ENCODE assay signal across 8 mouse cellular contexts in the genomic region with DNA sequence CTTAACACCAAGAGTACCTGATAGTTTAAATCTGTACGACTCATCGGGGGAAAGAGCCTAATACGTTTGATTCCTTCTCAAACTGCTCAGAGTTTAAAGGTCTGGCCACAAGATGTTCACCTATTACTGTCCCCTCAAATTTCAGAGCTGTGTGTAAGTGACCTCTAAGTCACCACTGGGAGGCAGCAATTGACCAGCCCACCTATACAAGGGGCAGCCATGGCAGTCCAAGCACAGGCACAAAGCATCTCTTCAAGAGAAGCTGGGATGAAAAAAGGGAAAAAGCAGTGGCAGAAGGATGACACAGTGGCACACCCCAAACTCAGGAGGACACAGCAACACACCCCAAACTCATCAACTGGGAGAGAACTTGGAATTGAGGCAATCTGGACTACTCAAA. TPM values are rescaled to one million over a fixed set of nuclear protein-coding genes. Genes with fewer than 3 reads are reported as not detected.
DNase-seq lines count a peak whose midpoint lies in the region; ATAC-seq and TF ChIP-seq lines count a peak whose summit lies in the region.

No protein-coding gene starts in this region.

- TF ChIP-seq POLR2A in limb, embryonic 14.5 days (IDR thresholded peaks at IDR 0.05; ENCODE audit: borderline replicate concordance, extremely low read depth, insufficient read depth, insufficient read length) = no peak

- WGBS in heart, embryonic 14.5 days = 71% methylated on average over 3 of the region's 3 CpGs
- 78% methylated on average over 3 of the region's 3 CpGs for WGBS in heart, embryonic 10.5 days
- 84% methylated on average over 3 of the region's 3 CpGs for WGBS in embryonic facial prominence, embryonic 10.5 days
- WGBS in limb, embryonic 14.5 days = 85% methylated on average over 3 of the region's 3 CpGs

- no peaks in the 10 kb centered on the region for H3K9me3 ChIP-seq in heart, embryonic 14.5 days (ENCODE audit: control insufficient read depth, low read length)
- H3K9me3 ChIP-seq in heart, embryonic 10.5 days = no peaks in the 10 kb centered on the region
- no peaks in the 10 kb centered on the region for H3K9me3 ChIP-seq in embryonic facial prominence, embryonic 10.5 days
- H3K9me3 ChIP-seq in limb, embryonic 14.5 days (ENCODE audit: control insufficient read depth, low read length) = no peaks in the 10 kb centered on the region

- peak; percentile 76; the same call in 1 of the 2 replicates for ATAC-seq in heart, embryonic 14.5 days (ENCODE audit: insufficient number of reproducible peaks, insufficient read depth, low FRiP score, low read depth)
- ATAC-seq in limb, embryonic 14.5 days (ENCODE audit: low FRiP score, low read depth) = no peak

- no peak for DNase-seq in heart, embryonic 10.5 days (ENCODE audit: low spot score)
- peak; percentile 41 for DNase-seq in embryonic facial prominence, embryonic 10.5 days (ENCODE audit: low spot score)
- DNase-seq in limb, embryonic 14.5 days (ENCODE audit: low spot score) = peak; percentile 15
- peak; percentile 44 for DNase-seq in splenic B cell, adult 2 months (ENCODE audit: low read depth, low spot score)
- no peak for DNase-seq in layer of hippocampus, adult 18-20 months (ENCODE audit: low spot score in 2 of 2)
- DNase-seq in heart, postnatal 36 days = no peak

- no peak overlapping the region for H3K4me3 ChIP-seq in heart, embryonic 14.5 days (ENCODE audit: control insufficient read depth in 1 of 2, insufficient read depth in 1 of 2, low read depth in 1 of 2, low read length in 2 of 2)
- no peak overlapping the region for H3K4me3 ChIP-seq in heart, embryonic 10.5 days
- no peak overlapping the region for H3K4me3 ChIP-seq in C2C12 (ENCODE audit: insufficient read depth, poor library complexity, severe bottlenecking)
- no peak overlapping the region for H3K4me3 ChIP-seq in embryonic facial prominence, embryonic 10.5 days
- no peak overlapping the region for H3K4me3 ChIP-seq in limb, embryonic 14.5 days (replicated peaks; ENCODE audit: low read length)

- H3K9ac ChIP-seq in heart, embryonic 14.5 days (ENCODE audit: low read length) = no peak overlapping the region
- H3K9ac ChIP-seq in limb, embryonic 14.5 days (ENCODE audit: low read depth, low read length, severe bottlenecking) = no peak overlapping the region

- TF ChIP-seq CTCF in C2C12 (IDR thresholded peaks at IDR 0.05; ENCODE audit: control insufficient read depth, insufficient read depth, insufficient read length) = peak; percentile 10

- intact Hi-C loops in heart, postnatal 36 days (cut with DNase I) = loop anchor here (2.0 kb wide), 1 partner anchor 74 kb away; no protein-coding TSS in a partner anchor

- H3K4me2 ChIP-seq in heart, embryonic 14.5 days (ENCODE audit: low read length) = no peak overlapping the region
- no peak overlapping the region for H3K4me2 ChIP-seq in limb, embryonic 14.5 days (replicated peaks; ENCODE audit: low read depth, low read length, severe bottlenecking)

- H3ac ChIP-seq in C2C12 (ENCODE audit: control insufficient read depth, insufficient read length, low read depth) = no peak overlapping the region

- no peaks in the 10 kb centered on the region for H3K79me2 ChIP-seq in C2C12 (ENCODE audit: control insufficient read depth, insufficient read depth)

- H3K27me3 ChIP-seq in heart, embryonic 14.5 days (ENCODE audit: control insufficient read depth, insufficient read depth, low read length) = no peaks in the 10 kb centered on the region
- H3K27me3 ChIP-seq in heart, embryonic 10.5 days (ENCODE audit: insufficient read depth, poor library complexity, severe bottlenecking) = no peaks in the 10 kb centered on the region
- no peaks in the 10 kb centered on the region for H3K27me3 ChIP-seq in C2C12 (ENCODE audit: control insufficient read depth, insufficient read depth, insufficient read length)
- no peaks in the 10 kb centered on the region for H3K27me3 ChIP-seq in embryonic facial prominence, embryonic 10.5 days (replicated peaks; ENCODE audit: low read depth, poor library complexity, severe bottlenecking)
- no peaks in the 10 kb centered on the region for H3K27me3 ChIP-seq in limb, embryonic 14.5 days (ENCODE audit: control insufficient read depth, insufficient read depth, low read length)
- H3K27me3 ChIP-seq in splenic B cell, adult 2 months (ENCODE audit: control insufficient read depth, insufficient read depth, low read length, poor library complexity, severe bottlenecking) = no peaks in the 10 kb centered on the region

- no peaks in the 10 kb centered on the region for H3K4me1 ChIP-seq in heart, embryonic 14.5 days (ENCODE audit: control insufficient read depth in 2 of 2, insufficient read depth in 2 of 2, low read length in 2 of 2)
- no peaks in the 10 kb centered on the region for H3K4me1 ChIP-seq in heart, embryonic 10.5 days
- no peaks in the 10 kb centered on the region for H3K4me1 ChIP-seq in embryonic facial prominence, embryonic 10.5 days
- H3K4me1 ChIP-seq in limb, embryonic 14.5 days (ENCODE audit: control insufficient read depth, insufficient read depth, low read length) = no peaks in the 10 kb centered on the region

- H3K79me3 ChIP-seq in C2C12 (ENCODE audit: low read depth) = no peaks in the 10 kb centered on the region

- H3K36me3 ChIP-seq in heart, embryonic 14.5 days (ENCODE audit: control insufficient read depth, insufficient read depth, low read length) = peaks cover 34% of the 10 kb centered on the region
- H3K36me3 ChIP-seq in heart, embryonic 10.5 days = no peaks in the 10 kb centered on the region; the same call in 1 of the 2 replicates
- H3K36me3 ChIP-seq in C2C12 (ENCODE audit: control insufficient read depth, insufficient read depth) = peaks cover 63% of the 10 kb centered on the region
- H3K36me3 ChIP-seq in embryonic facial prominence, embryonic 10.5 days (replicated peaks) = no peaks in the 10 kb centered on the region
- H3K36me3 ChIP-seq in limb, embryonic 14.5 days (ENCODE audit: control insufficient read depth, insufficient read depth, low read length) = no peaks in the 10 kb centered on the region
- H3K36me3 ChIP-seq in splenic B cell, adult 2 months (ENCODE audit: control insufficient read depth, insufficient read depth, low read length, poor library complexity, severe bottlenecking) = peaks cover 11% of the 10 kb centered on the region

- H3K27ac ChIP-seq in heart, embryonic 14.5 days (replicated peaks in 1 of 2; ENCODE audit: control insufficient read depth in 1 of 2, insufficient read depth in 1 of 2, low read depth in 2 of 2, low read length in 2 of 2) = no peak overlapping the region
- H3K27ac ChIP-seq in heart, embryonic 10.5 days = no peak overlapping the region
- H3K27ac ChIP-seq in embryonic facial prominence, embryonic 10.5 days (replicated peaks) = no peak overlapping the region
- no peak overlapping the region for H3K27ac ChIP-seq in limb, embryonic 14.5 days (replicated peaks; ENCODE audit: low read depth, low read length)

TF ChIP-seq in C2C12, 6 proteins besides CTCF, POLR2A, EP300 and RAD21:
- TF ChIP-seq MAX (IDR thresholded peaks at IDR 0.05) = no peak
- TF ChIP-seq MYOD1 (IDR thresholded peaks at IDR 0.05; ENCODE audit: control insufficient read depth, insufficient read length, low read depth) = no peak
- no peak for TF ChIP-seq CEBPB (IDR thresholded peaks at IDR 0.05; ENCODE audit: low read depth)
- no peak for TF ChIP-seq FOSL1 (IDR thresholded peaks at IDR 0.05; ENCODE audit: insufficient read depth, low read length, poor library complexity, severe bottlenecking)
- TF ChIP-seq USF1 (IDR thresholded peaks at IDR 0.05; ENCODE audit: low read depth) = no peak
- TF ChIP-seq MYOG (IDR thresholded peaks at IDR 0.05; ENCODE audit: control insufficient read depth, extremely low read depth, insufficient read length) = no peak
TF ChIP-seq in C2C12: peak in this region for 0.

RNA-seq across cellular contexts. Expression of a gene that starts 28.1 kb away (rescaled TPM):
- 17.1 and 17.6 TPM in 2 replicates for polyA plus RNA-seq in heart, embryonic 14.5 days (2014; fragmentation: Nextera tagmentation; extraction: Ambion mirVana)
- 5.4 and 8.8 TPM in 2 replicates for polyA plus RNA-seq in heart, embryonic 10.5 days (2016; fragmentation: Nextera tagmentation; extraction: Ambion mirVana)
- polyA plus RNA-seq in C2C12 (2012; fragmentation: generic; extraction: Trizol) = 5.6 TPM
- 4.3 and 4.7 TPM in 2 replicates for polyA plus RNA-seq in embryonic facial prominence, embryonic 10.5 days (2016; fragmentation: Nextera tagmentation; extraction: Ambion mirVana)
- 4.7 and 5.2 TPM in 2 replicates for polyA plus RNA-seq in limb, embryonic 14.5 days (2012; rRNA removed)
- polyA plus RNA-seq in limb, embryonic 14.5 days (2014; fragmentation: Nextera tagmentation; extraction: Ambion mirVana) = 9.7 and 9.8 TPM in 2 replicates
- 10 to 100 TPM; 57.3 to 64.0 TPM for total RNA-seq in layer of hippocampus, adult 18-20 months (2021)
- 100 to 1,000 TPM in 1 of 2 experiments, 10 to 100 TPM in 1; 88.5 to 111 TPM for total RNA-seq in heart, postnatal 36 days (2021)

Comparison
In these comparisons a context has a peak if more than half of its experiments do, and no peak if none do; other contexts are left out.
1. DNase-seq: peak in embryonic facial prominence, embryonic 10.5 days (single experiment), limb, embryonic 14.5 days (single experiment) and splenic B cell, adult 2 months (single experiment); none in heart, embryonic 10.5 days (single experiment), layer of hippocampus, adult 18-20 months (0 of 2) and heart, postnatal 36 days (0 of 2).